Mouse (Mus musculus): ENCODE measurements around the gene Sema3b. TPM values are rescaled to one million over a fixed set of nuclear protein-coding genes. Genes with fewer than 3 reads are reported as not detected.

Gene Sema3b
- polyA plus RNA-seq, 1 experiment from 2014 or later: 18.3 TPM

DNA sequence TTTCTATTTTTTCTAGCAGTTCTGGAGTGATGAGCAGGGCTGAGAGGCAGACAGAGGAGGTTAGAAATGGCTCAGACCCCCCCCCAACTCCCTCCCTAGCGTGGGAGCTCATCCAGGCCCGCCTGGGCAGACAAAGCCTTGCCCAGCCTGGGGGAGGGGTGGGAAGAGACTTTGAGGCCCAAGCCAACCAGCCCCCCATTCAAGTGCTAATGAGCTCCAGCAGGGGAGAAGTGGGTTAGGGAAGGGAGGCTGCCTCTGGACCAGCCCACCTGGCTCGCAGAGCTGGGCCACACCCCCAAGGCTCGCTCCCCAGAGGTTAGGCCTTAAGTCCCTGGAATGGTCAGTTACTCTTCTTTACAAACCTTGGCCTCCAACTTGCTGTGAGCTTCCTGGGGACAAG lies 21.5 kb upstream of the Sema3b start:
- H3K27ac ChIP-seq (ENCODE audit: low read depth): peak overlapping the region; percentile 74; the same call in 1 of the 2 replicates
- 4% methylated on average over 4 of the region's 4 CpGs for WGBS
- H3K9me3 ChIP-seq (ENCODE audit: control insufficient read depth, low read length): no peaks in the 10 kb centered on the region
- no peak overlapping the region for H3K4me3 ChIP-seq (ENCODE audit: low read depth, low read length)
- H3K27me3 ChIP-seq (replicated peaks; ENCODE audit: control insufficient read depth, insufficient read depth, low read length): no peaks in the 10 kb centered on the region
- H3K4me2 ChIP-seq (ENCODE audit: low read length): peak overlapping the region; percentile 33; the same call in 1 of the 2 replicates
- peaks cover 68% of the 10 kb centered on the region for H3K4me1 ChIP-seq (replicated peaks; ENCODE audit: control insufficient read depth, insufficient read depth, low read length)
- no peak for DNase-seq (ENCODE audit: low spot score)
- no peak for ATAC-seq (replicated peaks; ENCODE audit: low FRiP score, low TSS enrichment, low read depth)
- 0 out of 2 replicates have a peak overlapping the region, but pooled peaks have one; percentile 25 for H3K9ac ChIP-seq (ENCODE audit: low read length)
- peaks cover 18% of the 10 kb centered on the region; the same call in 1 of the 2 replicates for H3K36me3 ChIP-seq (ENCODE audit: control insufficient read depth, insufficient read depth, low read length)

DNA sequence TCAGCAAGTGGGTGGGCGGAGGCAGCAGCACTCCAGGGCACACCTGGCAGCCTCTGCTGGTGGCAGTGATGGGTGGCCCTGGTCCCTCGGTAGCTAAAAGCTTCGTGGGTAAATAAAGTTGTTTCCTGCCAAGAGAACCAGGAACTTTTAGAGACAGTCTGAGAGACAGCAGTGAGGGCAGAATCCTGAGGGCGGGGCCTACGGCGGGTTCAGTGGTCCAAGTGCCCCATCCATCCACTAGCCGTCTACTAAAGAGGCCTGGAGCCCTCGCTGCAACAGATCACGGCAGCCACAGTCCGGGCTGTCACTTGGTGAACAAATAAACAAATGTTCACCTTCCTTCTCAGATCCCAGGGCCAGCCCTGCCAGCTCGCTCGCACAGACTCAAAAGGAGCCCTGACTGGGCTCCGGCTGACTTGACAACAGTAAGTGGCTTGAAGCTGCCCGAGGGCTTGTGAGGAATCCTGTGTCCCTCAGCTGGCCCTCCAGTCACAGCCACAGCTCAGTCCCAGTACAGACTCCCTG lies 20.9 kb upstream of the Sema3b start:
- ATAC-seq (replicated peaks; ENCODE audit: low FRiP score, low TSS enrichment, low read depth) (no peak), DNase-seq (ENCODE audit: low spot score) (peak; percentile 62)
- H3K36me3 ChIP-seq (ENCODE audit: control insufficient read depth, insufficient read depth, low read length): peaks cover 21% of the 10 kb centered on the region; the same call in 1 of the 2 replicates
- H3K27me3 ChIP-seq (replicated peaks; ENCODE audit: control insufficient read depth, insufficient read depth, low read length): no peaks in the 10 kb centered on the region
- peak overlapping the region; percentile 25; the same call in 1 of the 2 replicates for H3K9ac ChIP-seq (ENCODE audit: low read length)
- H3K4me3 ChIP-seq (ENCODE audit: low read depth, low read length): no peak overlapping the region
- H3K4me1 ChIP-seq (replicated peaks; ENCODE audit: control insufficient read depth, insufficient read depth, low read length): peaks cover 66% of the 10 kb centered on the region
- WGBS: 23% methylated on average over 14 of the region's 14 CpGs
- no peaks in the 10 kb centered on the region for H3K9me3 ChIP-seq (ENCODE audit: control insufficient read depth, low read length)
- H3K4me2 ChIP-seq (ENCODE audit: low read length): peak overlapping the region; percentile 33
- H3K27ac ChIP-seq (ENCODE audit: low read depth): peak overlapping the region; percentile 74; the same call in 1 of the 2 replicates

DNA sequence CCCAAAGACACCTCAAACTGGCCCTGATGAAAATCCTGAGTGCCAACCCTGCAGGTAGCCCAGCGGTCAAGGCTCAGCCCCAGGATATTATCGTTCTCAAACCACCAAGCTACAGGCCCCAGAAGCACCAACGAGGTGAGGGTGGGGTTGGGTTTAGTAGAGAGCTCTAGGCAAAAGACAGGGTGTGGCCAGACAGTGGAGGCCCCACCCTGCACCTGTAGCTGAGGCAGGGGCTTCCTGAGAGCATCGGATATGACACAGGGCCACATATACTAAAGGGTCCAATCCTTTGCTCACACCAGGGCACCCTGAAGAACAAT lies 20.3 kb upstream of the Sema3b start:
- H3K9ac ChIP-seq (ENCODE audit: low read length): no peak overlapping the region
- ATAC-seq (replicated peaks; ENCODE audit: low FRiP score, low TSS enrichment, low read depth): no peak
- peak overlapping the region; percentile 33; the same call in 1 of the 2 replicates for H3K4me2 ChIP-seq (ENCODE audit: low read length)
- H3K4me1 ChIP-seq (replicated peaks; ENCODE audit: control insufficient read depth, insufficient read depth, low read length): peaks cover 70% of the 10 kb centered on the region
- H3K27ac ChIP-seq (ENCODE audit: low read depth): peak overlapping the region; percentile 74; the same call in 1 of the 2 replicates
- 32% methylated on average over 4 of the region's 4 CpGs for WGBS
- no peak for DNase-seq (ENCODE audit: low spot score)
- H3K27me3 ChIP-seq (replicated peaks; ENCODE audit: control insufficient read depth, insufficient read depth, low read length): no peaks in the 10 kb centered on the region
- H3K9me3 ChIP-seq (ENCODE audit: control insufficient read depth, low read length): no peaks in the 10 kb centered on the region
- H3K4me3 ChIP-seq (ENCODE audit: low read depth, low read length): no peak overlapping the region
- H3K36me3 ChIP-seq (ENCODE audit: control insufficient read depth, insufficient read depth, low read length): peaks cover 23% of the 10 kb centered on the region; the same call in 1 of the 2 replicates

DNA sequence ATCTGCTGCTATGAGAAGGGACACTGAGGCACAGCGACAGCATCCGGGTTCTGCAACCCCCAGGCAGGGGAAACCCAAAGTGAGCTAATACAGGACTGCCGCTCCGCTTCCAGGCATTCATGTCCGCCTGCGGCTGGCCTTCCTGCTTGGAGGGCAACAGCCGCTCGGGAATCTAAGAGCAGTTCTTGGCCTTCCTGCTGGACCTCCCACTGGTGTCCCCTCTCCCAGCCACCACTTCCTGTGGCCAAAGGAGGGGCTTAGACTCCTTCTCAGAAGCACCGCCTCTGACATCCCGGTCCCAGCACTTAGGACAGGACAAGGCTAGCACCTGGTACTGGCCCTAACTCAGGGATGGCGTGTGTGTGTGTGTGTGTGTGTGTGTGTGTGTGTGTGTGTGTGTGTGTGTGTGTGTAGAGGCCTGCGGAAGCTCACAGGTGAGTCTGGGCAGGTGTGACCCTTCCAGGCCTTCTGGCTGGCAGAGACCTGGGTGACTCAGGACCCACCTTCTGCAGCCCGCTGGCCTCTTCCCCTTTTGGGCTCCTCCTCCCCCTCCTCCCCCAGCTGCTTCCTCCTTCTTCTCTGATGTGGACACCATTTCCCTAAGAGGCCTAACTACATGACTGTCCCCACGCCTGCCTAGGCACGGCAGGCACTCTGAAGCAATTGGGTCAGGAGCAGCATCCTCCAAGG lies 19.8 kb upstream of the Sema3b start:
- peak overlapping the region; percentile 55; the same call in 1 of the 2 replicates for H3K27ac ChIP-seq (ENCODE audit: low read depth)
- no peak overlapping the region for H3K9ac ChIP-seq (ENCODE audit: low read length)
- peaks cover 26% of the 10 kb centered on the region for H3K36me3 ChIP-seq (ENCODE audit: control insufficient read depth, insufficient read depth, low read length)
- H3K4me1 ChIP-seq (replicated peaks; ENCODE audit: control insufficient read depth, insufficient read depth, low read length): peaks cover 70% of the 10 kb centered on the region
- ATAC-seq (replicated peaks; ENCODE audit: low FRiP score, low TSS enrichment, low read depth) (no peak), DNase-seq (ENCODE audit: low spot score) (no peak)
- no peak overlapping the region for H3K4me3 ChIP-seq (ENCODE audit: low read depth, low read length)
- H3K9me3 ChIP-seq (ENCODE audit: control insufficient read depth, low read length): no peaks in the 10 kb centered on the region
- H3K27me3 ChIP-seq (replicated peaks; ENCODE audit: control insufficient read depth, insufficient read depth, low read length): no peaks in the 10 kb centered on the region
- 46% methylated on average over 15 of the region's 15 CpGs for WGBS
- 0 out of 2 replicates have a peak overlapping the region, but pooled peaks have one; percentile 20 for H3K4me2 ChIP-seq (ENCODE audit: low read length)

DNA sequence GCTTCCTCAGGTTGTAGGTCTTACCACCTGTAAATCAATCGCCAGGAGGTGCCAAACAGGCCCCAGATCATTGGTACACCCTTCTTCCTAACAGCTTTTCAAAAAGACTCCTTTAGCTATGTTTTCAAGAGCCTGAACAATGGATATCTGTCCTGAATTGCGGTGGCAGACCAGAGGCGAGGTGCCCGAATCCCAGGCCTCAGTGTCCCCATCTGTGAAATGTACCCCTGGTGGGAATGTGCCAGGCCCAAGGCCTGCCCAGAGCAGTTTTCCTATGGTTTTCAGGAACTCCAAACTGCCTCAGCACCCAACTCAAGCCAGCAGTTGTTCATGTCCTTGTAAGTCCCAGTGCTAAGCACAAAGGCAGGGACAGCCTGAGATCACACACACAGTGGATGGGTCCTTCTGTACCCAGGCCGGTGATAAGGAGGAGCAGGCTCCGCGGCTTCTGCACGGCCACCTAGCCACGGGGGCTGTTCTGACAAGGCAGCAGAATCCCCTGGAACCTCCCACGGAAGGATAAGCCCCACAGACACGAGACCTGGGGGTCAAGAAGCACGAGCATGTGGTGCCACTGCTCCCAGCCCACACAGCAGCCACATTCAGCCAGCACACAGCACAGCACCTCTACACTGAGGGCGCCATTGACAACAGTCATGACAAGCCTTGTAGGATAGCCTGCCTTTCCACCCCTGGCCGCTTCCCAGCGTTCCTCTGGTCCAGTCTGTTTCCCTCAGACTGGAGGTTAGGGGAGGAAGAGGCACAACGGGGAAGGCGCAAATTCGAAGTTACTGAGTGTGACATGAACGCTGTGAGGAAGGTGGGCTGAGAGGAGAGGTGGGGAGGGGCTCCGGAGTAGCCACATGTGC lies 18.6 kb upstream of the Sema3b start:
- H3K4me1 ChIP-seq (replicated peaks; ENCODE audit: control insufficient read depth, insufficient read depth, low read length): peaks cover 67% of the 10 kb centered on the region
- DNase-seq (ENCODE audit: low spot score) (no peak), ATAC-seq (replicated peaks; ENCODE audit: low FRiP score, low TSS enrichment, low read depth) (no peak)
- no peak overlapping the region for H3K4me3 ChIP-seq (ENCODE audit: low read depth, low read length)
- H3K36me3 ChIP-seq (ENCODE audit: control insufficient read depth, insufficient read depth, low read length): peaks cover 32% of the 10 kb centered on the region
- H3K9ac ChIP-seq (ENCODE audit: low read length): peak overlapping the region; percentile 37
- H3K27me3 ChIP-seq (replicated peaks; ENCODE audit: control insufficient read depth, insufficient read depth, low read length): no peaks in the 10 kb centered on the region
- H3K9me3 ChIP-seq (ENCODE audit: control insufficient read depth, low read length): no peaks in the 10 kb centered on the region
- 40% methylated on average over 20 of the region's 20 CpGs for WGBS
- H3K27ac ChIP-seq (ENCODE audit: low read depth): peak overlapping the region; percentile 75
- H3K4me2 ChIP-seq (ENCODE audit: low read length): peak overlapping the region; percentile 3

DNA sequence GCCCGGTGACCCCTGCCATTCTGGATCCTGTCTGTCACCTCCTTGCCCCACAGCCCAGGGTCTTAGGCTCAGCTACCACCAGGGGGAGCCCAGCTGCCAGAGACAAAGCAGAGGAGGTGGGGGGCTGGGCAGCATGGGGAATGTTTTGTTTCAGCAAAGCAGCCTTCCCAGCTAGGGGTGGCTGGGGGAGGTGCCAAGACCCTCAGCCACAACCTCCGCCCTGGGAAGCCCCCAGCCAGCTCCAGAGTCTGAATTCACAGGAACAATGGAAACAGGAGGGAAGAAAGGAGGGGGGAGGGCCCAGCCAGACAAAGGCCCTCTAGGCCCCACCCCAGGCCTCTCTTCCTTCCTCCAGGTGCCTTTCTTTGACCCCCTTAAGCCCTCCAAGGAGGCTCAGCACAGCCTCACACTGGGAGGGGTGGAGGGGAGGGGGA lies 17.8 kb upstream of the Sema3b start:
- WGBS: 0% methylated on average over 2 of the region's 2 CpGs
- Histone ChIP-seq H3K4me2 (ENCODE audit: low read length) (peak overlapping the region; percentile 3), H3K27ac (ENCODE audit: low read depth) (peak overlapping the region; percentile 75), H3K9me3 (ENCODE audit: control insufficient read depth, low read length) (no peaks in the 10 kb centered on the region), H3K4me1 (replicated peaks; ENCODE audit: control insufficient read depth, insufficient read depth, low read length) (peaks cover 60% of the 10 kb centered on the region), H3K9ac (ENCODE audit: low read length) (peak overlapping the region; percentile 37; the same call in 1 of the 2 replicates), H3K4me3 (ENCODE audit: low read depth, low read length) (no peak overlapping the region), H3K36me3 (ENCODE audit: control insufficient read depth, insufficient read depth, low read length) (peaks cover 31% of the 10 kb centered on the region), H3K27me3 (replicated peaks; ENCODE audit: control insufficient read depth, insufficient read depth, low read length) (no peaks in the 10 kb centered on the region)
- ATAC-seq (replicated peaks; ENCODE audit: low FRiP score, low TSS enrichment, low read depth) (peak; percentile 53), DNase-seq (ENCODE audit: low spot score) (peak; percentile 95)

DNA sequence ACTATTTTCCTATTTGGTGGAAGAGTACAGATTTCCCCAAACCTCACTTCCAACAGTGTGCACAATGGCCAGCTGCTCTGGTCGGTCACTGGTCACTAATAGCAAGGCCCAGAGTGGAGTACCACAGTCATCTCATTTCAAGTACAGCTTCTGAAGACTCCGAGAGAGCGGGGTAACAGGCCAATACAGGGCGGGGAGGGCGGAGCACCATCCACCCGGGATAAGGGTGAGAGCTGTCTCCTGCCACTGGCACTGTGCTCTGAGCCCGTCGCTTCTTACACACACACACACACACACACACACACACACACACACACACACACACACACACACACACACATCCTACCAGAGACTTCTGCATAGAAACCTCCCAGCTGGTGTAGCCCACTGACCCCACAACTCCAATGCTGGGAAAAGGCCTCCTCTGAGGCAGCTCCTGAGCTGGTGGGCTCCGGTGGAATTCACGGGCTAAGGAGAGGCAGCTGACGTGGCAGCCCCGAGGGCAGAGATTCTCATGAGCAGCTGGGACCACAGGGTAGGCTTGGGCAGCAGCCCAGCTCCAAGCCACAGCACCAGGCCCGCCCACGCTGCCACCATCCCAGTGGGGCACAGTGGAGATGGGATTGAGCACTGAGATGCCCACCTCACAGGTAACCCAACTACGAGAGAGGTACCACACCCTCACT lies 17.3 kb upstream of the Sema3b start:
- ATAC-seq (replicated peaks; ENCODE audit: low FRiP score, low TSS enrichment, low read depth): peak; percentile 33
- no peak overlapping the region for H3K4me3 ChIP-seq (ENCODE audit: low read depth, low read length)
- H3K9ac ChIP-seq (ENCODE audit: low read length): no peak overlapping the region; the same call in 1 of the 2 replicates
- WGBS: 44% methylated on average over 15 of the region's 15 CpGs
- H3K27ac ChIP-seq (ENCODE audit: low read depth): peak overlapping the region; percentile 75
- no peak for DNase-seq (ENCODE audit: low spot score)
- no peaks in the 10 kb centered on the region for H3K9me3 ChIP-seq (ENCODE audit: control insufficient read depth, low read length)
- no peaks in the 10 kb centered on the region for H3K27me3 ChIP-seq (replicated peaks; ENCODE audit: control insufficient read depth, insufficient read depth, low read length)
- peak overlapping the region; percentile 3 for H3K4me2 ChIP-seq (ENCODE audit: low read length)
- H3K36me3 ChIP-seq (ENCODE audit: control insufficient read depth, insufficient read depth, low read length): peaks cover 31% of the 10 kb centered on the region
- peaks cover 55% of the 10 kb centered on the region for H3K4me1 ChIP-seq (replicated peaks; ENCODE audit: control insufficient read depth, insufficient read depth, low read length)

All from intestine, embryonic 14.5 days (tissue).